Mouse (Mus musculus): Measurements from ENCODE around the gene S1pr2. TPM values are rescaled to one million over a fixed set of nuclear protein-coding genes. Genes with fewer than 3 reads are reported as not detected.

S1pr2 gene
- polyA plus RNA-seq (2021; fragmentation: Nextera tagmentation), result 1.8 and 2.1 TPM in 2 replicates
- long read RNA-seq, experiment 1, full-length matches to known transcripts, result 17 of 18 reads
- long read RNA-seq, experiment 1, partial matches to known transcripts, result 0 of 18 reads
- long read RNA-seq, experiment 1, other reads (novel, unspliced or antisense), result 1 of 18 reads
- long read RNA-seq, experiment 2, full-length matches to known transcripts, result 3 of 3 reads
- long read RNA-seq, experiment 2, partial matches to known transcripts, result 0 of 3 reads
- long read RNA-seq, experiment 2, other reads (novel, unspliced or antisense), result 0 of 3 reads

GRCm38 (mm10) chr9:20976216-20976960 lies at the start of gene S1pr2:
Gene S1pr2, minus strand, starts transcription at chr9:20976781.

GRCm38 (mm10) chr9:21015571-21016130 lies 39.1 kb upstream of the S1pr2 start, which contains the start of gene Icam1:
Gene Icam1, plus strand, starts transcription at chr9:21015985.

DNA sequence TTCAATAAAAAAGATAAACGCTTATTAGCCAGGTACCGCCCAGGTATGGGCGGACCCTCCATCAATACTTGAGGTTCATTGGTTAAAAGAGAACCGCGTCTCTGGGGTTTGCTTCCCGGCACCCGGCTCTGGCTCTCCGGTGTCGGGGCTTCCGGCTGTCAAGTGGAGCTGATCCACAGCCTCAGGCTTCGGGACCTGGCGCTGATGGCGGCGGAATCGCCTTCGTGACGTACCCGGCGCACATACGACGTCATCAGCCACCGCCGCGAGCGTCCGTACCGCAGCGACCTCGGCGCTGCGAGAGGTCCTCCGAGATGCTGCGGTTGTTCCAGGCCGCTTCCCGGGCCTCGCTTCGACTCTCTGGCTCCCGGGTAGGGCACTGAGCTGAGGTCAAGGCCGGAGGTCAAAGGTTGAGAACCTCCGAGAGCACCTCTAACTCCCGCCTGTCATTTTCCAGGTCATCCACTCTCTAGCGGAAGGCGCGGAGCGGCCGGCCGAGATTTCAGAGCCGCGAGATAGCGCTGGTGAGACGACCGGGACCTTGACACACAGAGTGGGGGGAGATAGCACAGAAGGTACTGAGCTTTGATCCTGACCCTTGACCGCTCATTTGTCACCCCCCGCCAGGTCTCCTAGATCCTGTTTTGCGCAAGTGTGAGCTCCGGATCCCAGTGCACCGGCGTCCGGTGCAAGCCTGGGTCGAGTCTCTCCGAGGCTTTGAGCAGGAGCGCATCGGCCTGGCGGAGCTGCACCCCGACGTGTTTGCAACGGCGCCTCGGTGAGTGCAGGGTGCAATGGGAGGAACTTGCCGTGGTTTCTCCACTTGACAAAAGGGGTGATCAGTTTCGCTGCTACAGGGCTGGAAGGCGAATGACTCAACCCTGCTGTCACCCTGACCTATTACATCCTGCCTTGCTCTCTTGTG lies 26.3 kb upstream of the S1pr2 start, which contains the start of gene Mrpl4:
Gene Mrpl4 (plus strand): TSS at position 112 of the 925 bp plus-strand sequence.

GRCm38 (mm10) chr9:20959430-20959938 lies 17.1 kb downstream of the S1pr2 start, which contains the start of gene Dnmt1:
Gene Dnmt1, minus strand, starts transcription at chr9:20959888.

Other genes starting within 250 kb of the S1pr2 start
- 75.4 and 151 TPM in 2 replicates for gene Olfm2, start 230.4 kb downstream of the S1pr2 start, polyA plus RNA-seq (2021; fragmentation: Nextera tagmentation)
- gene Col5a3, start 161.7 kb downstream of the S1pr2 start, polyA plus RNA-seq (2021; fragmentation: Nextera tagmentation), result 0.04 TPM in 1 of 2 replicates, not detected in the other
- gene Rdh8, start 158.3 kb downstream of the S1pr2 start, polyA plus RNA-seq (2021; fragmentation: Nextera tagmentation), result not detected in 2 replicates
- 31.5 and 53.5 TPM in 2 replicates for gene A230050P20Rik, start 108.1 kb downstream of the S1pr2 start, polyA plus RNA-seq (2021; fragmentation: Nextera tagmentation)
- 18.3 and 24.4 TPM in 2 replicates for gene Angptl6, start 97.1 kb downstream of the S1pr2 start, polyA plus RNA-seq (2021; fragmentation: Nextera tagmentation)
- gene Ppan, start 88.6 kb downstream of the S1pr2 start, polyA plus RNA-seq (2021; fragmentation: Nextera tagmentation), result 10.1 and 15.6 TPM in 2 replicates
- 173 and 203 TPM in 2 replicates for gene Eif3g, start 78.2 kb downstream of the S1pr2 start, polyA plus RNA-seq (2021; fragmentation: Nextera tagmentation)
- gene Dnmt1, start 16.9 kb downstream of the S1pr2 start, polyA plus RNA-seq (2021; fragmentation: Nextera tagmentation), result 9.2 TPM in 2 replicates
- 126 and 147 TPM in 2 replicates for gene Mrpl4, start 26.0 kb upstream of the S1pr2 start, polyA plus RNA-seq (2021; fragmentation: Nextera tagmentation)
- 1.4 and 1.5 TPM in 2 replicates for gene Icam1, start 39.2 kb upstream of the S1pr2 start, polyA plus RNA-seq (2021; fragmentation: Nextera tagmentation)
- gene Icam4, start 52.6 kb upstream of the S1pr2 start, polyA plus RNA-seq (2021; fragmentation: Nextera tagmentation), result 3.2 and 3.8 TPM in 2 replicates
- 68.4 and 74.1 TPM in 2 replicates for gene Icam5, start 55.3 kb upstream of the S1pr2 start, polyA plus RNA-seq (2021; fragmentation: Nextera tagmentation)
- not detected in 2 replicates for gene Zglp1, start 90.3 kb upstream of the S1pr2 start, polyA plus RNA-seq (2021; fragmentation: Nextera tagmentation)
- 0.46 and 0.58 TPM in 2 replicates for gene Gm49373, start 96.3 kb upstream of the S1pr2 start, polyA plus RNA-seq (2021; fragmentation: Nextera tagmentation)
- gene Fdx1l, start 96.8 kb upstream of the S1pr2 start, polyA plus RNA-seq (2021; fragmentation: Nextera tagmentation), result 212 and 230 TPM in 2 replicates
- 5.8 and 7.4 TPM in 2 replicates for gene Gm38431, start 115.2 kb upstream of the S1pr2 start, polyA plus RNA-seq (2021; fragmentation: Nextera tagmentation)
- gene Raver1, start 115.2 kb upstream of the S1pr2 start, polyA plus RNA-seq (2021; fragmentation: Nextera tagmentation), result 4.0 and 8.1 TPM in 2 replicates
- gene Tyk2, start 154.5 kb upstream of the S1pr2 start, polyA plus RNA-seq (2021; fragmentation: Nextera tagmentation), result 2.4 and 2.9 TPM in 2 replicates
- 167 and 170 TPM in 2 replicates for gene Cdc37, start 173.2 kb upstream of the S1pr2 start, polyA plus RNA-seq (2021; fragmentation: Nextera tagmentation)
- 29.6 and 36.5 TPM in 2 replicates for gene Pde4a, start 188.9 kb upstream of the S1pr2 start, polyA plus RNA-seq (2021; fragmentation: Nextera tagmentation)